Mouse (Mus musculus): Measurements from ENCODE around the gene Plxna4. TPM values are rescaled to one million over a fixed set of nuclear protein-coding genes. Genes with fewer than 3 reads are reported as not detected.

Plxna4 gene
- total RNA-seq, 2 experiments from 2014 or later, result 2.2 to 2.5 TPM

- intact Hi-C loops (cut with DNase I), result loop anchor here (2.0 kb wide), 1 partner anchor 20 kb away; no protein-coding TSS in a partner anchor
- no peak for DNase-seq
These were observed 223.1 kb downstream of the Plxna4 start for GRCm38 (mm10) chr6:32364933-32365332.

- DNase-seq, result no peak
- intact Hi-C loops (cut with DNase I), result loop anchor here (2.0 kb wide), 1 partner anchor 21 kb away; no protein-coding TSS in a partner anchor
These were observed 224.4 kb downstream of the Plxna4 start for GRCm38 (mm10) chr6:32363489-32364068.

- DNase-seq, result no peak
- intact Hi-C loops (cut with DNase I), result no loop called here
These were observed 225.6 kb downstream of the Plxna4 start for GRCm38 (mm10) chr6:32362421-32362820.

- intact Hi-C loops (cut with DNase I), result no loop called here
These were observed 228.3 kb downstream of the Plxna4 start for GRCm38 (mm10) chr6:32359675-32360074.

GRCm38 (mm10) chr6:32357497-32357896 is 230.5 kb downstream of the Plxna4 start:
- no peak for DNase-seq
- intact Hi-C loops (cut with DNase I), result no loop called here

More at GRCm38 (mm10) chr6:32359675-32360074, 228.3 kb downstream of the Plxna4 start:
- no peak for DNase-seq

- intact Hi-C loops (cut with DNase I), result no loop called here
- no peak for DNase-seq
These were observed 232.4 kb downstream of the Plxna4 start for GRCm38 (mm10) chr6:32355559-32355958.

- intact Hi-C loops (cut with DNase I), result no loop called here
- no peak for DNase-seq
These were observed 239.0 kb downstream of the Plxna4 start for GRCm38 (mm10) chr6:32348996-32349395.

GRCm38 (mm10) chr6:32348126-32348525 is 239.9 kb downstream of the Plxna4 start:
- DNase-seq, result no peak
- intact Hi-C loops (cut with DNase I), result no loop called here

GRCm38 (mm10) chr6:32346015-32346414 is 242.0 kb downstream of the Plxna4 start:
- intact Hi-C loops (cut with DNase I), result no loop called here
- DNase-seq, result no peak

GRCm38 (mm10) chr6:32342727-32343126 is 245.3 kb downstream of the Plxna4 start:
- intact Hi-C loops (cut with DNase I), result no loop called here

GRCm38 (mm10) chr6:32342272-32342671 is 245.7 kb downstream of the Plxna4 start:
- no peak for DNase-seq
- intact Hi-C loops (cut with DNase I), result no loop called here

More at GRCm38 (mm10) chr6:32342727-32343126, 245.3 kb downstream of the Plxna4 start:
- no peak for DNase-seq

GRCm38 (mm10) chr6:32338416-32338943 is 249.5 kb downstream of the Plxna4 start:
- intact Hi-C loops (cut with DNase I), result no loop called here
- no peak for DNase-seq

GRCm38 (mm10) chr6:32331281-32331680 is 256.7 kb downstream of the Plxna4 start:
- no peak for DNase-seq
- intact Hi-C loops (cut with DNase I), result no loop called here

- intact Hi-C loops (cut with DNase I), result no loop called here
- no peak for DNase-seq
These were observed 257.8 kb downstream of the Plxna4 start for GRCm38 (mm10) chr6:32330034-32330795.

- DNase-seq, result peak; percentile 57 to 60
- intact Hi-C loops (cut with DNase I), result loop anchor here (5.0 to 10.0 kb wide), 2 partner anchors 149 to 797 kb away; no protein-coding TSS in a partner anchor
These were observed 260.0 kb downstream of the Plxna4 start for GRCm38 (mm10) chr6:32328028-32328427.

- DNase-seq, result no peak
- intact Hi-C loops (cut with DNase I), result loop anchor here (1.0 to 10.0 kb wide), 3 partner anchors 150 to 798 kb away; no protein-coding TSS in a partner anchor
These were observed 260.8 kb downstream of the Plxna4 start for GRCm38 (mm10) chr6:32327173-32327572.

GRCm38 (mm10) chr6:32326406-32326805 is 261.6 kb downstream of the Plxna4 start:
- no peak for DNase-seq
- intact Hi-C loops (cut with DNase I), result loop anchor here (5.0 to 10.0 kb wide), 2 partner anchors 151 to 798 kb away; no protein-coding TSS in a partner anchor

- intact Hi-C loops (cut with DNase I), result loop anchor here (5.0 to 10.0 kb wide), 2 partner anchors 151 to 799 kb away; no protein-coding TSS in a partner anchor
- DNase-seq, result no peak
These were observed 262.1 kb downstream of the Plxna4 start for GRCm38 (mm10) chr6:32325851-32326250.

GRCm38 (mm10) chr6:32321187-32321586 is 266.8 kb downstream of the Plxna4 start:
- intact Hi-C loops (cut with DNase I), result loop anchor here (10.0 kb wide), 1 partner anchor 804 kb away; no protein-coding TSS in a partner anchor
- DNase-seq, result no peak

- intact Hi-C loops (cut with DNase I), result loop anchor here (10.0 kb wide), 1 partner anchor 805 kb away; no protein-coding TSS in a partner anchor
- DNase-seq, result no peak
These were observed 267.7 kb downstream of the Plxna4 start for GRCm38 (mm10) chr6:32320254-32320653.

- intact Hi-C loops (cut with DNase I), result no loop called here
- DNase-seq, result no peak
These were observed 270.5 kb downstream of the Plxna4 start for GRCm38 (mm10) chr6:32317470-32317869.

Measured in gastrocnemius, postnatal 36 days (tissue).